Mouse (Mus musculus) embryo, embryonic 11.5 days (tissue): ENCODE data around the gene Atxn7l2.

Source experiments
- DNase-seq: peaks from one replicate; pipeline ENCODE4 v3.0.0-alpha.2; 2012; ENCODE audit warnings: low read depth, low spot score

Atxn7l2 gene

DNA sequence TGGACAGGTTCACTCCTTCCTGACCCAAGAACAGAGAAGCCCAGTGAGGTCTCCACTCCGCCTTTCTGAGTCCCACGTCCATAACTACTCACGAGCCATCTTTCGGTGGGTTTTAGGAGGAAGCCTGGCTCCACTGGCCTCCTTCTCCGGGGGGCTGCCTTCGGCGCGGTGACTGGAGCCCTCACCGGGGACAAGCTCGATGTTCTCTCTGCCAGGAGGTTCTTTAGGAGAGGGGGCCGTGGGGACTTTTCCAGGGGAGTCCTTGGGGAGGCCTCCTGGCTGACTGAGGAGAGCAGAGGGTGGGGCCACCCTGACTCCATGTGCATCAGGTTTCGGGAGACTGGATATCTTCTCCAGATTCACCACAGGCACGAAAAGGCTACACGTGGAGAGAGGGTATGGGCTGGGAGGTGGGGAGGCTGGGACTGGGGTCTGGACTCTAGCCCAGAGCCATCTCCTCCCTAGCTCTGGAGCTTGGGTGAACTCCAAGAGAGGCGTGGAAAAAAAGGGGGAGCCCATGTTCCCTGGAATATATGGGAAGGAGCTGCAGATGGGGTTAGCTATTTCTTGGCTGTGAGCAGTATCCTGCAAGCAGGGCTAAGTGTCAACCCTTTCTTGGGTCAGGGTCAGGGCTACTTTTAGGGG lies 3.9 kb downstream of the Atxn7l2 start:
- no peak for DNase-seq

- no peak for DNase-seq
Measured at GRCm38 (mm10) chr3:108205601-108206000, 5.1 kb downstream of the Atxn7l2 start.

DNA sequence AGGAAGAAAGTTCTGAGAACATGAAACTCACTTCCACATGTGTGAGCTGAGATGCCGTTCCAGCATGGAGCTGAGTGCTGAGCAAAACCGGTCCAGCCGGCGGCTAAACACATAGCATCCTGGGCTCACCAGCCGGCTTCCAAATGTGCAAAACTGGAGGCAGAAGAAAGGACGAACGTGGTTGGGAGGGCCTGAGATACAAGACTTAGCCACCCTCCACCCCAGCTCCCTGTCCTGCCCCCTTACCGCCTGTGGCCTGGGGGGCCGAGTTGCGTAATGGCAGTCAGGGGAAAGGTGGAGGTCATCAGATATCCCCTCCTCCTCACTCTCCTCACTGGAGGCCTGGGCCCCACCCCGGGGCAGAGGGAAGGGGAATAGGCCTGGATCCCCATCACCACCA lies 6.3 kb downstream of the Atxn7l2 start:
- DNase-seq = no peak

GRCm38 (mm10) chr3:108203621-108204325 lies 7.0 kb downstream of the Atxn7l2 start:
- no peak for DNase-seq

GRCm38 (mm10) chr3:108203212-108203611 lies 7.5 kb downstream of the Atxn7l2 start:
- no peak for DNase-seq

GRCm38 (mm10) chr3:108202506-108202905 lies 8.2 kb downstream of the Atxn7l2 start:
- no peak for DNase-seq

DNA sequence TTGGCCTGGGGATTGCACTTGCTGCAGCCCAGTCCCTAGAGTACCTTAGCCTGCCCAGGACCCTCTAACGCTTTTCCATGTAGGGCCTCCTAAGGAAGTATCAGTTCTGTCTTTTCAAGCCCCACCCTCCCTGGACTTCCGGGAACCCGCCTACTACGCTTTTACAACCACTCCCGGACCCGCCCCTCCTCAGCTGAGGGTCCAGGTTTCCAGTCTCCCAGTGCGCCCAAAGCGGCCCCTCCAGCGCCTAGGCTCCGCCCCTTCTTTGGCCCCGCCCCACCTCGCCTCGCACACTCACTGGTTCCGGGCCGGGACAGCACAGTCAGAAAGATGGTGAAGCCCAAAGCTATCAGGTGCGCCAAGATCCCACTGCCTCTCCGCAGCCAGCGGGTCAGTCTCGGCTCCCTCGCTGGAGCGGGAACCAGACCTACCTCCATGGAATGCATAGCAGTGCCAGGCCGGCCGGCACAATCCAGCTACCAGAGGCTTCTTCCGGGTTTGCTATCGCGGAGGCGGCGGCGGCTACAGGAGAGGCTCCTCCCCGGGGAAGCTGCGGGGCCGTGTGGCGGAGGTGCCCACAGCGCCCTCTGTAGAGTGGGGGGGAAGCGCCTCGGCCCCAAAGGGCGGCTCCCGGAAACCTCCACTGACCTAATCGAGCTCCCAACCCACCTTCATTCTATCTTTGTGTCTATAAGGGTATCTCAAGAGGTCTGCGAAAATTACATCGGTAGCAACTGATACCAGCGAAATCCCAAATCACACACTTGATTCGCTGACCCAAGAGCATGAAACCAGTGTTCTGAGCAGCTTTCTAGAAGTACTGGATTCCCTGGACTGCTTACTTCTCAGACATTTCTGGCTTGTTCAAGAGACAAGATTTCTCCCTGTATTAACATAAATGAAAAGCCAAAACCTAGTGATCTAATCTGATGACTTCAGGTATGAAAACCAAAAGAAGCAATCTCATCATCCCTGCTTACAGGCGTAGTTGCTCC lies 10.1 kb downstream of the Atxn7l2 start, which contains the start of gene Cyb561d1:
Gene Cyb561d1, minus strand, starts transcription at position 884 of the 995 bp plus-strand sequence.
- peak; percentile 82 for DNase-seq

GRCm38 (mm10) chr3:108199231-108199630 lies 11.5 kb downstream of the Atxn7l2 start:
- DNase-seq = no peak

- no peak for DNase-seq
Measured at GRCm38 (mm10) chr3:108197066-108197497, 13.7 kb downstream of the Atxn7l2 start.

GRCm38 (mm10) chr3:108195941-108196590 lies 14.7 kb downstream of the Atxn7l2 start:
- no peak for DNase-seq

DNA sequence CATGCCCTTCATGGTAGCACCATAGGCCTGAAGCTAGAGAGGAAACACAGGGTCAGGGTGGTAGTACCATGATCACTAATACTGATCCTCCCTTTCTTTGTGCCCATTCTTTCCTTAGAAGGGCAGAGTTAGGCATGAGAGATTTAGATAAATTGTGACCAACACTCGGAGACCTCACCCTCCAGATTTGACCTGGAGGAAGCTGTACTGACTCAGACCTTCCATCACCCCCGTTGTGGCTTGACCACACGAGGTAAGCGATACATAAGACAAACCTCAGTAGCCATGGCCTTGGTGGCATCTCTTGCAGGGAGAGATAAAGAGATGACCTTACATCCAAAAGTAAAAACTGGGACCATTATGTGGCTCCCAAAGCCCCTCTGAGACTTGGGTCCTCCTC lies 15.4 kb downstream of the Atxn7l2 start:
- DNase-seq = no peak

DNA sequence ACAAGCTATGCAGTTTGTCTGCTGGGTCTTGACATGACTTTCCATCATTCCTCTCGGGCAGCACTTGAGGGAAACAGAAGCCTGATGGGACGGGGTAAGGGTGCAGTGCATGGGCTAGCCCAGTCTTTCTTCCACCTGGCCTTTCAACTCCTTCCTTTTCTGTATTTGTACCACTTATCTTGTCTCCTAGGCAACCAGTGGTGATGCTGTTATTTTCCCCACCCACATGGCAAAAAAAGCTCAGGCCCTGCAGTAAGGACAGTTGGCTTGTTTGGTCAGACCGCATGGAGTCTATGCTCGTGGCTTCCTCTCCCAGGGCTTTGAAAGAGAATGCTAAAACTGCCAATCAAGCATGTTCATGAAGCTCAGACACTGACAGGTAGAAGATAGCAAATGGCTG lies 17.0 kb downstream of the Atxn7l2 start:
- DNase-seq = no peak

- no peak for DNase-seq
Measured at GRCm38 (mm10) chr3:108189897-108190296, 20.8 kb downstream of the Atxn7l2 start.

GRCm38 (mm10) chr3:108188716-108189490 lies 21.8 kb downstream of the Atxn7l2 start:
- DNase-seq = no peak

- no peak for DNase-seq
Measured at GRCm38 (mm10) chr3:108187111-108187795, 23.5 kb downstream of the Atxn7l2 start.

GRCm38 (mm10) chr3:108186098-108187047 lies 24.4 kb downstream of the Atxn7l2 start, which contains the start of gene Amigo1:
TSS of gene Amigo1 (plus strand) at chr3:108186335.
- DNase-seq = no peak

DNA sequence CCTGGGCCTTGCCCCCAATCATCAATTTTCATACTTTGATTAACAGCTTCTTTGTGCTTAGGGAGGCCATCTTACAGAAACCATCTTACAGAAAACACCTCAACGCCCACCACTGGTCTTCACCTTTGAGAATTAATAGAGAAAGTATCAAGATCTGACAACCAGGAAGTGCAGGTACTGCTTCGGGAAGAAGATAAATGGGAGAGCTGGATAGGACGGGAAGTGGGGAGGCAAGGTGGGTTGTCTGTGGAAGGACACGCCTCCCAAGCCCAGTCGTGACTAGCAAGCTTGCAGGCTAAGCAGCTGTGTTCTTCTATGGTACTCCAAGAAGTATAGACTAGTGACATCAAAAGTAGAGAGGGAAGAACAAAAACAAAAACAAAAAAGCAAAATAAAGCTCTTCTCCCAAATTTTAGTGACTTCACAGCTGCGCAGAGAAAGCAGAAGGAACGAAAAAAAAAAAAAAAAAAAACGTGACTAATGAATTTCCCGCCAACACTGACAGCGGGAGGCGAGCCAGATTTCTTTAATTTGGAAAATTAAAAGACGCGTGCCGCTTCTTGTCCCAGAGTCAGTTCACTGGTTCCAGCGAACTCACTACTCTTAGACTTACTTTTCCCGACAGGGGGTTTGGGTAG lies 25.2 kb downstream of the Atxn7l2 start:
- DNase-seq = no peak

DNA sequence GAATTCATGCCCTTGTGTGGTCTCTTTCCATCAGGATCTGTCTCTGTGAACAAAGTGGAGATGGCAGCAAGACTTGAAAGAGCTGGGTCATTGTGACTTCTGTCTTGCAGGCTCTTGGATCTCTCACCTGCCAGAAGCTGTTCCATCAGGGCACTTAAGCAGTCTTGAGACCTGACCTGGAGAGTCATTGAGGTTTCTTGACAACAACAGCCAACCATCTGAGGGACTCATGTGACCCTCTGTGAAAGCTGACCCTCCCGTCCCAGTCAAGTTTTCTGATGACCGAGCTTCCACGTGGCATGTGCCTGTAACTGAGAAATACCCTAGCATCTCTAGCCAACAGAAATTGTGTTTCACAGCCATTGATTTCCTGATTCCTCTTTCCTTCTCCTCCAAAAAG lies 26.0 kb downstream of the Atxn7l2 start:
- no peak for DNase-seq
